Mouse (Mus musculus) neural tube, embryonic 14.5 days (tissue): ENCODE data around the gene Tnfrsf4. TPM values are rescaled to one million over a fixed set of nuclear protein-coding genes. Genes with fewer than 3 reads are reported as not detected.

ENCODE experiments used
- microRNA counts: library from miRNA; unstranded; fragments of <30 nt; microRNA quantifications from one replicate; lab custom pipeline; 2016
- microRNA-seq: library from miRNA; unstranded; fragments of <30 nt; microRNA quantifications from one replicate; pipeline ENCODE4, GENCODE M21; 2016
- polyA plus RNA-seq: library from polyadenylated mRNA; unstranded; fragments of >200 nt; fragmentation: Nextera tagmentation; extraction: Ambion mirVana; gene quantifications from 2 replicates; pipeline ENCODE4 v1.2.1, GENCODE M21; 2014

The Tnfrsf4 gene
- polyA plus RNA-seq, 1 experiment from 2014 or later = 0.20 TPM

MicroRNAs encoded within 50 kb of the gene (microRNA counts, 519-probe panel; counts per million panel counts)
- microRNA mmu-miR-200a (lab: Ali Mortazavi, UCI) = not detected
- 2,090 counts per million, percentile 6 among the panel's probes with 10 or more counts for microRNA mmu-miR-200b (lab: Ali Mortazavi, UCI)
- not detected for microRNA mmu-miR-429 (lab: Ali Mortazavi, UCI)

Small RNA genes within 50 kb of the gene (microRNA-seq; reads per million reads assigned to microRNA genes)
- gene Mir200a (1.7 reads per million), gene Mir200b (2.8 reads per million, percentile 2 among the genes with 10 or more reads in this experiment), gene Mir429 (13.4 reads per million, percentile 21 among the genes with 10 or more reads in this experiment)

Other genes with a start within 250 kb of the Tnfrsf4 start
- 17.4 and 23.1 TPM in 2 replicates for gene Vwa1, start 239.1 kb upstream of the Tnfrsf4 start, polyA plus RNA-seq
- gene Tmem88b, start 228.0 kb upstream of the Tnfrsf4 start, polyA plus RNA-seq = 0.92 and 1.2 TPM in 2 replicates
- gene Ankrd65, start 223.4 kb upstream of the Tnfrsf4 start, polyA plus RNA-seq = not detected in 2 replicates
- gene Mrpl20, start 211.0 kb upstream of the Tnfrsf4 start, polyA plus RNA-seq = 258 and 275 TPM in 2 replicates
- 153 and 173 TPM in 2 replicates for gene Ccnl2, start 201.4 kb upstream of the Tnfrsf4 start, polyA plus RNA-seq
- 120 and 127 TPM in 2 replicates for gene Aurkaip1, start 182.6 kb upstream of the Tnfrsf4 start, polyA plus RNA-seq
- 9.6 and 24.0 TPM in 2 replicates for gene Mxra8, start 174.2 kb upstream of the Tnfrsf4 start, polyA plus RNA-seq
- gene Dvl1, start 166.4 kb upstream of the Tnfrsf4 start, polyA plus RNA-seq = 14.0 and 16.1 TPM in 2 replicates
- 0.45 and 0.47 TPM in 2 replicates for gene Tas1r3, start 150.5 kb upstream of the Tnfrsf4 start, polyA plus RNA-seq
- 31.4 and 31.8 TPM in 2 replicates for gene Cptp, start 144.4 kb upstream of the Tnfrsf4 start, polyA plus RNA-seq
- gene Ints11, start 144.3 kb upstream of the Tnfrsf4 start, polyA plus RNA-seq = 74.9 and 75.8 TPM in 2 replicates
- 53.4 and 57.4 TPM in 2 replicates for gene Pusl1, start 122.1 kb upstream of the Tnfrsf4 start, polyA plus RNA-seq
- gene Acap3, start 122.0 kb upstream of the Tnfrsf4 start, polyA plus RNA-seq = 67.8 and 76.7 TPM in 2 replicates
- 123 and 124 TPM in 2 replicates for gene Ube2j2, start 70.0 kb upstream of the Tnfrsf4 start, polyA plus RNA-seq
- 10.5 and 11.5 TPM in 2 replicates for gene C1qtnf12, start 51.5 kb upstream of the Tnfrsf4 start, polyA plus RNA-seq
- gene B3galt6, start 21.2 kb upstream of the Tnfrsf4 start, polyA plus RNA-seq = 37.4 and 38.1 TPM in 2 replicates
- 123 and 125 TPM in 2 replicates for gene Sdf4, start 21.0 kb upstream of the Tnfrsf4 start, polyA plus RNA-seq
- gene Tnfrsf18, start 12.3 kb downstream of the Tnfrsf4 start, polyA plus RNA-seq = 1.5 and 2.7 TPM in 2 replicates
- gene Ttll10, start 45.6 kb downstream of the Tnfrsf4 start, polyA plus RNA-seq = not detected in 2 replicates
- 32.1 and 32.4 TPM in 2 replicates for gene 9430015G10Rik, start 96.1 kb downstream of the Tnfrsf4 start, polyA plus RNA-seq
- 0.61 and 0.64 TPM in 2 replicates for gene Rnf223, start 116.7 kb downstream of the Tnfrsf4 start, polyA plus RNA-seq
- 100 and 136 TPM in 2 replicates for gene Agrn, start 183.6 kb downstream of the Tnfrsf4 start, polyA plus RNA-seq
- 0.50 and 1.2 TPM in 2 replicates for gene Isg15, start 187.0 kb downstream of the Tnfrsf4 start, polyA plus RNA-seq
- 1.8 TPM in 2 replicates for gene AW011738, start 189.5 kb downstream of the Tnfrsf4 start, polyA plus RNA-seq
- gene Perm1, start 202.0 kb downstream of the Tnfrsf4 start, polyA plus RNA-seq = 2.2 and 2.9 TPM in 2 replicates
- 30.7 and 31.6 TPM in 2 replicates for gene Plekhn1, start 221.0 kb downstream of the Tnfrsf4 start, polyA plus RNA-seq
- gene Noc2l, start 222.2 kb downstream of the Tnfrsf4 start, polyA plus RNA-seq = 50.1 and 53.2 TPM in 2 replicates
- 1.9 and 3.1 TPM in 2 replicates for gene Samd11, start 241.8 kb downstream of the Tnfrsf4 start, polyA plus RNA-seq